Mouse (Mus musculus): Measurements from ENCODE around the gene Poldip2.

Gene Poldip2

DNA sequence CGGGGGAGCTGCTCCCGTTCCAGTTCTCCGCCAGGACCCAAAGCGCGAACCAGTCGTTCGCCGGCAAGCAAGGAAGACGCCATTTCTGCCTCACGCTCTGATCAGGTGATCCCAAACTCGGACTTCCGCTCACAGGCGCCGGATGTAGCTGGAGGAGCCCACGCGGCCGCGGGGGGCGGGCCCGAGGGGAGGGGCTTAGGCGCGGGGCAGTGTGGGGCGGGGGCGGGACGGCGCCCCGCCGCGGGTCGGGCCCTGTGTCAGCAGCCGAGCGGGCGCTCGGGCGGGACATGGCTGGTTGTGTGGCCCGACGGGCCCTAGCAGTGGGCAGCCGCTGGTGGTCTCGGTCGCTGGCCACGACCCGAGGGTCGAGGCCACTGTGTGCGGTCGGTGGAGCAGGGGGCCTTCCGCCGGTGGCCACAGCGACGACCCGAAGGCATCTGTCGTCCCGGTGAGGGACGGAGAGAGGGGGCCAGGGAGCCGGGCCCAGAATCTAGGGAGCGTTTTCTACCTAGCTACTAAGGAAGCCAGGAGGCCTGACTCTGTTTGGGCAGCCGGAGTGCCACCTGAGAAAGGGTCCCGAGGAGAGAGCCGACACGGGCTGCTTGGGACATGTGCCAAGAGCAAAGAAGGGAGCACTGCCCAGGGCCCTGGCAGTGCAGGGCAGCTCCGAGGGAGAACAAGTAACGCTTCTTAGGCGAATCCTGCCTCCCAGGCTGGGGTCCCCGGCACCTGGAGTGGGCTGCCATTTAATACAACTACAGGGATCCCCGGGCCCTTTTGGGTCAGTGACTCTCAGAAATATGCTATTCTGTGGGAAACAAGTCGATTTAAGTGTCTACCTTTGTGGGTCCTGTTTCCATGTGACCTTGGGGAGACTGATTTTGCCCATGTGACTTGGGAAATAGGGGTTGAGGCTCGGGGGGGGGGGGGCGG is at the start of gene Poldip2, which contains the start of gene Tmem199:
Gene Poldip2 (plus strand): TSS at position 169 of the 933 bp plus-strand sequence.
Gene Tmem199 (minus strand): TSS at position 148 of the 933 bp plus-strand sequence.
- in situ Hi-C loops (cut with MseI, MboI): no loop called here

DNA sequence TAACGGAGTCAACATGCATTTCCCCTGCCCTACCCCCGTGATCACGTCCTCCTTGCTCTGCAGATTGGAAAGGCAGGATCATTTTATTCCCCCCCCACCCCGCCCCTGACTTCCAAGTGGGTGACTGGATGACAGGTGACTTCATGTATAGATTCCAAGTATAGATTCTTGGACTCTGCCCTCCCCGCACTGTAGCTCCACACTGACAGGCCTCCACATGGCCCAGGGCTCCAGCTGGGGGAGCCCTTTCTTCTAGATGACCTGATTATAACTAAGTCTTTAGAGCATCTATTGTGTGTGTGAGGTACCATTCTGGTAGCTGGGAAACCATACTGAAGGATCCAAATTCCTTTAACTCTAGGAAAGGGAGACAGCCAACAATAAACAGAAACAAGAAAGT is 49.3 kb upstream of the Poldip2 start:
- in situ Hi-C loops (cut with MseI, MboI): loop anchor here in 1 of 2 experiments (5.0 kb wide), 1 partner anchor 35 kb away; the partner anchor contains the start of genes Sarm1 and Vtn

DNA sequence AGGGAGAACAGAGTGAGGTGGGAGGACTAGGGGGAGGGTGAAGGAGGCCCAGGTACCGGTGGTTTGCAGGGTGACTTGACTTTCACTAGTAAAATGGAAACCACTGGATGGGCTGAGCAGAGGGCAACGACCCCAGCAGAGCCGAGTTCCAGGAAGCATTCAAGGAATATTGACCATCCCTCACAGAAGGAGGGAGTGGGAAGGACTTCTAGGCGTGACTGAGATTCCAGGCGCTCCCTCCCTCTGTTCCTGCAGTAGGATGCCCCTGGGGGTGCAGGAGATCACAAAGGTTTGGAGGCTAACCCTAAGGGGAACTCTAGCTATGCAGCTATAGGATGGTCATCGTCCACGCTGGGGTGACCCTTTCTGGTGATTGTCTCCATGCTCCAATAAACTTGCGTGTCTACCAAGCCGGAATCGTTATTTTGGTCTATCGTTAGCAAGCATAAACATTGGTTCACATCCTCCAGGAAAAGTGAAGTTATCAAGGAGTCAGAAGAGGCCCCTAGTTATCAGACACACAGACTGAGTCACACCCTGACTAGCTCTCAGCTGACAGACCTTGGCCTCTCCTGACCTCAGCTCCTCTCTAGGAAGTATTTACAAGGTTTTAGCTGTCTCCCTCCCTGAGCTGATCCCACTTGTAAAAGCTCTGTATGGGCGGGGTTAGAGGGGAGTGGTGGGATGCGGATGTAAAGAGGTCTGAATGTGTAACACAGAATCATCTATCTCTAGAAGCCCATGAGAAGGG is 48.5 kb upstream of the Poldip2 start:
- in situ Hi-C loops (cut with MseI, MboI): loop anchor here in 1 of 2 experiments (5.0 kb wide), 1 partner anchor 34 kb away; the partner anchor contains the start of genes Sarm1 and Vtn

DNA sequence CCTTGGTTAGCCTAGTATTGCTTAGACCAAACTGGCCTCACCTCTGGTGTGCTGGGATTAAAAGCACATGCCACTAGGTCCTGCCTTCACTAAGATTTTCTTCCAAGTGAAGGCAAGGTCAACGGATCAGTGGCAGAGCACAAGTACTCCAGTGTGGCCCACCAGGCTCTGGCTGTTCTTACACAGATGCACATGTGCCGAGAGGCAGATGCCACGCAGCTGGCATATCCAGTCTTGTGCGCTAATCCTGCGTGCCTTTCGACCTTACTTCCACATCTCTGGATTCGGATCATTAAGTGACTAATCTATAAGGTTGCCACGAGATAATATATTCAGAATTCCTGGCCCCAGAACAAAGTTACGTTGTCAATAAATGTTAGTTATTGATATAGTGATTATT is 46.9 kb upstream of the Poldip2 start:
- in situ Hi-C loops (cut with MseI, MboI): no loop called here

DNA sequence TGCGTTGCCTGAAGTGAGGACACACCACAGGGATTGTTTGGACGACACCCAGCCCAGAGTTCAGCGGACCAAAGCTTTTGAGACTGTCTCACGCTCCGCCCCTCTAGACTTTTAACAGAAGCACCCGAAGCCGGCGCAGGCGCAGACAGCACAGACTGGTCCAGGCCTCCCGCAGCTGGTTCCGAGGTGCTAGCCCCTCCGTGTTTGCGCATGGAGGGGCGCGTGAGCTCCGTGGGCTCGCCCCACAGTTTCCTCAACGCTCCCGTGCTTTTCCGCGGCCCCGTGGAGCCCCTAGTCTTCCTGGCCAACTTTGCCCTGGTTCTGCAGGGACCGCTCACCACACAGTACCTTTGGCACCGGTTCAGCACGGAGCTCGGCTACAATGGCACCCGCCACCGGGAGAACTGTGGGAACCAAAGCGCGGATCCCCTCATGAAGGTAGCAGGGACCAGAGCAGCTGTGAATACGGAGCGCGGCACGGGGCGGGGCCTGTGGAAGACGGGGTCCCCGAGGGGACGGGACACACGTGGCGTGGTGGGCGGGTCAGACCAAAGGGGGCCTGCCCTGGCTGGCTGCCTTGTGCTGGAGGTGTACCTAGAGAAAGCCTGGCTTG is 46.3 kb upstream of the Poldip2 start, which contains the start of gene Slc46a1:
Gene Slc46a1 (plus strand): TSS at position 130 of the 613 bp plus-strand sequence.
- in situ Hi-C loops (cut with MseI, MboI): no loop called here

DNA sequence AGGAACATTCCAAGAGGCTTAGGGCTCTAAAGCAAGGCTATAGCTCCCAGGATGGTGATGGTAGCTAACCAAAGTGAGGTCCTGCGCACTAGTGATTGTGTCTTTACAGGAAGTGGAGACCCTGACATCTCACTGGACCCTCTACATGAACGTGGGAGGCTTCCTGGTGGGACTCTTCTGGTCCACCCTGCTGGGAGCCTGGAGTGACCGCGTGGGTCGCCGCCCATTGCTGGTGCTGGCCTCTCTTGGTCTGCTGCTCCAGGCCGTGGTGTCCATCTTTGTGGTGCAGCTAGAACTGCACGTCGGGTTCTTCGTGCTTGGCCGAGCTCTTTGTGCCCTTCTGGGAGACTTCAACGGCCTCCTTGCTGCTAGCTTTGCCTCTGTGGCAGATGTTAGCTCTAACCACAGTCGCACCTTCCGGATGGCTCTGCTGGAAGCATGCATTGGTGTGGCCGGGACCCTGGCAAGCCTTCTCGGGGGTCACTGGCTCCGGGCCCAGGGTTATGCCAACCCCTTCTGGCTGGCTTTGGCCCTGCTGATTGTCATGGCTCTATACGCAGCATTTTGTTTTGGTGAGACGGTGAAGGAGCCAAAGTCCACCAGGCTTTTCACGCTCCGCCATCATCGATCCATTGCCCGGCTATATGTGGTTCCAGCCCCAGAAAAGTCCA is 45.6 kb upstream of the Poldip2 start:
- in situ Hi-C loops (cut with MseI, MboI): no loop called here

DNA sequence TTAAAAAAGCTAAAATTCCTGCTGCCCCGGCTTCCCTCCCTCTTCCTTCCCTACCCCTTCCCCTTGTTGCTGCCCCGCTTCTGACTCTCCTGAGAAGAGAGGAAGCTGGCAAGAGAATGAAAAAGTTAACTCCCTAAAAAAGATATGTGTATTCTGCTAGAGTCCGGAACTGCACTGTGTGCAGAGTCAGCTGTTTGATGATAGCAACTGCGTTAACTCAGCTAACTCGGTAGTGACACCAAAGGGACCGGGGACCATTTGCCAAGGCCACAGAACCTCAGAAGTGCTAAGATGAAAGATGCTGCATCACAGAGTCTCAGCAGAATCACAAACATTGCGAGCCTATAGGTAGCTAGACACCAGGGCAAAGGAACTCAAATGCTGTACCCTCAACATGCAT is 44.5 kb upstream of the Poldip2 start:
- in situ Hi-C loops (cut with MseI, MboI): no loop called here

DNA sequence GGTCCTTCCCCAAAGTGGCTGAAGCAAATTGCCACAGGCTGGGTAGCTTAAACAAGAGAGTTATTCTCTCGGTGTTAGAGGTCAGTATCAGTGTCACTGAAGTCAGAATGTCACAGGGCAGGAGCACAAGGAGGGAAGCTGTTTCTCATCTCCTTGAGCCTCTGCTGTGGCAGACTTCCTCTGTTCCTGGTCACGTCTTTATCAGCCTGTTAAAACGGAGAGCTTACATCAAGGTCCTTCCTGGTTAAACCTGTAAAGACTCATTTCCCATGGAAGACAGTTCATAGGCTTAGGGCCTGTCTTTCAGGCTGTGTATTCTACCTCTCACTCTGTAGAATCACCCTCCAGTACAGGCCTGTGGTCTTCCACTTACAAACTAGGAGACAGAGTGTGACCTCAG is 44.1 kb upstream of the Poldip2 start:
- in situ Hi-C loops (cut with MseI, MboI): no loop called here

DNA sequence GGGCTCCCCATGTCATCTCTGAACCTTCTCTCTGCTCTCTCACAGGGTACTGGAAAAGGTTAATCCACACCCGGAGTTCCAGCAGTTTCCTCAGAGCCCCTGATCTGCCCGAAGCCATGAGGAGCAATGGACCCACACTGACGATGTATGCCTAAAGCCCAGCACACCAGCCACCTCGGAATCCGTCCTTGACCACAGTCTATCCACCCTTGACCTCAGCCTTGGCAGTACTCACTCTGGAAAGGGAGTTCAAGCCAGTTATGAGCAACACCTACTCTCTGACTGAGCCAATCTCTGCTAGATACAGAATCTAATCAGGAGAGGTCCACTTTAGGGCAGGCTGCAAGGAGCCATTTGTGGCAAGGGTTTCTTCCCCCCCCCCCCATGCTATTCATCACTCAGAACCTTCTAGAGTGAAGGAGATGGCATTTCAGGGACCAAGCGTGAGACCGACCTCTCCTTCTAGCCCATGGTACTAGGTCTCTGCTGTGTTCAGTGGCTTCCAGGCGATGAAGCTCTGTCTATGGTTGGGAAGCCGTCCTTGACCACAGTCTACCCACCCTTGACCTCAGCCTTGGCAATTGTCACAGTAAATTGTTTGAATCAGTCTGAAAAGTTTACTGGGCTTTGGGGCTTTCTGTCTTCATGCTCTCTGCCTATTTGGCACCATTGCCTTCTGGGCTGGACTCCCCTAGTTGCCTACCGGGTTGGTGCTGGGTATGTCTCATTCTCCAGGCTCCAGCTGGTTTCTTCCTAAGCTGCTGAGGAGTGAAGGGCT is 40.5 kb upstream of the Poldip2 start:
- in situ Hi-C loops (cut with MseI, MboI): no loop called here

DNA sequence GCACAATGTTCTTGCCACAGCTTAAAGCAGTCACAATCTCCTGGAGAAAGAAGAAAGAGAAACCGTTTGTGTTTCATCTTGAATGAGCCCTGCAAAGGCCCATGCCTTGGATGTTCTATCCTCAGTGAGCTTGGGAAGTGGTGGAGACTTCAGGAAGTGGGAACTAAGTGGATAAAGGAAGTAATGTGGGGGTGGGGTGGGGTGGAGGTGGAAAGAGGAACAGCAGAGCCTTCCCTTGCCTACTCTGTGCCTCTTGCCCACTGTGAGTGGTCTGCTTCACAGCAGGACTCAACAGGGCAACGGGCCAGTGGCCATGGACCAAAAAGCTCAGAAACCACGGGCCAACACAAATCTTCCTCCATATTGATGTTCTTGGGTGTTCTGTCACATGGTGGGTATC is 36.7 kb upstream of the Poldip2 start:
- in situ Hi-C loops (cut with MseI, MboI): no loop called here

DNA sequence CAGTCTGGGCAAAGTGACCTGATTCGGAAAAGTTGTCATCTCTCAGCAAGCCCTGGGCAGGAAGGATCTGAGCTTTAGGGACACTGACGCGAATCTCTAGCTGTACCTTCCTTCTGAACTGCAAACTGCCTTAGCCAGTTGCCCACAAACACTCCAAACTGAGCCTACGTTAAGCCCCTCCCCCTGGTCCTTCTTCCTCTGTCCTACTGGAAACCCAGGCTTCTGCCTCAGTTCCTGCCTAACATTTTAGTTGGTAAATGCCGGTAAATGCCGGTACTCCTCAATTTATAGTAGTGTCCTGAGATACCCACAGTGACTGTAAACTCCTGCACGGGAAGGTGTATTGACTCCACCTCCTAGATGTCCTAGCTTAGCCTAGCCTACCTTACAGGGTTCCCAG is 28.4 kb upstream of the Poldip2 start:
- in situ Hi-C loops (cut with MseI, MboI): no loop called here

DNA sequence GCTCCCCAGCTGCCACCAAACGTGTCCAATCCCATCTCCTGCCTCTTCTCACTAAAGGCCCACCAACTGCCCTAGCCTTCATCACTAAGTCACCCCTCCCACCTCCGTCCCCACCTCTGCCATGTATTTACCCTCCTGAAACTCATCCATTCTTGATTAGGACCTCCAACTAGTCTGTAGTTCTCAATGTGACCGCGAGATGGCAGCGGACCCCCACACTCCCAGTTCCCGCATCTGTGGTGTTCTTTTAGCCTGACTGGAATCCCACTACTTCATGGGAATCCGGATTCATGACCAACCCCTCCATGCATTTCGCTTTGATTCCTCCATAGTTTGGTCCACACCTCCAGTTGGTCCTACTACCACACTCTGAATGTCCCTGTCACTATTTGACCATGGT is 23.8 kb upstream of the Poldip2 start:
- in situ Hi-C loops (cut with MseI, MboI): no loop called here

DNA sequence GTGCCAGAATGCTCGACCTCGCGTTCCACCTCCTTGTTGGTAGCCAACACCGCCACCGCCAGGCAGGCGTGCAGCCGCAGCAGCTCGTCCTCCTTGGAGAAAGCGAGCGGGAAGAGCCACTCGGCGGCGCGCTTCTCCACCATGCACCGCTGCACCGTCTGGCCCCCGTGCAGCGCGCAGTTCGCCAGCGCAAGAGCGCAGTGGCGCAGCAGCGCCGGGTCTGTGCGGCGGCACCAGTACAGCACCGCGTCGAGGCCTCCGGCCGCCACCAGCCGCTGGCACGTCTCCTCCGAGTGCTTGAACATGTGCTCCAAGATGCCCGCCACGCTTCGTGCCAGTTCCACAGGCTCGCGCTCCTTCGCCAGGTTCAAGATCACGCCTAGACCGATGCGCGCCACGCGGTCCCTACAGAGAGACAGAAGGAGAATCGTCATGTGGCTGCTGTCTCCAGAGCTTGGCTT is 21.2 kb upstream of the Poldip2 start:
- in situ Hi-C loops (cut with MseI, MboI): loop anchor here in 1 of 2 experiments (5.0 kb wide), 1 partner anchor 34 kb away; no protein-coding TSS in a partner anchor

DNA sequence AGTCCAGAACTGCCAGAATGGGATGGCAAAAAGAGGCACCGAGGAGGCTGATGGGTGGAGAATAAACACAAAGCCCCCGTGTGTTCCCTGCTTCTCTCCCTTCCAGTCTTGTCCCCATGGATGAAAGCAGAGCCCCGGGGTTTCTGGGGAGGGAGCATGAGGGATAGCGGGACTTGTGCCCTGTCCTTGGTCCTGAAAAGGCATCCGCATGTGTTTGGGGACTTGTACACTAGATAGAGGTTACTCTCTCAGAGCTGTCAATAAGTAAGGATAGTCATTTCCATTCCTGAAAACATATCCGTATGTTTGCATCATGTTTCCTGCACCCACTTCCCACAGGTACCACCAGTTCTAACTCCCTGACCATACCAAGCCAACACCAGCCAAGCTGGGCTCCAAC is 16.1 kb upstream of the Poldip2 start:
- in situ Hi-C loops (cut with MseI, MboI): loop anchor here in 1 of 2 experiments (5.0 kb wide), 1 partner anchor 34 kb away; no protein-coding TSS in a partner anchor

DNA sequence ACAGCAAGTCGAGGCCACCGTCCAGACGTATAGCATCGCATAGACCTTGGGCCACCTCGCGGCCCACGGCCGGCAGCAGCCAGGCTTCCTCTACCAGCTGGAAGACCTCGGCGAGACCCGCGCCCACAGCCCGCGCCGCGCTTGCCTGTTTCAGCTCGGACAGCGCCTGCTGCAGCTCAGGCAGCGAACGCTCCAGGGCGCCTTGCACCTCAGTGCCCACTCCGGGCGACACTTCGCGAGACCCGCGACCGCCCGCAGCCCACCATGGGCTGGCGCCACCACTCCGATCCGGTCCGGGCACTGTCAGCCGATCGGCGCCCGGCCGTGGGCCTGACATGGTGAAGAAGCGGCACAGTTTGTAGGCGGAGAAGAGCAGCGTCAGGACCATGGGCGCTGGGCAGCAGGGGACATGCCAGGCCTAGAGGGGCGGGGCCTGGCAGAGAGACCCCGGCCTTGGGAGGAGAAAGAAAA is 14.9 kb upstream of the Poldip2 start:
- in situ Hi-C loops (cut with MseI, MboI): loop anchor here in 1 of 2 experiments (5.0 kb wide), 1 partner anchor 35 kb away; no protein-coding TSS in a partner anchor

DNA sequence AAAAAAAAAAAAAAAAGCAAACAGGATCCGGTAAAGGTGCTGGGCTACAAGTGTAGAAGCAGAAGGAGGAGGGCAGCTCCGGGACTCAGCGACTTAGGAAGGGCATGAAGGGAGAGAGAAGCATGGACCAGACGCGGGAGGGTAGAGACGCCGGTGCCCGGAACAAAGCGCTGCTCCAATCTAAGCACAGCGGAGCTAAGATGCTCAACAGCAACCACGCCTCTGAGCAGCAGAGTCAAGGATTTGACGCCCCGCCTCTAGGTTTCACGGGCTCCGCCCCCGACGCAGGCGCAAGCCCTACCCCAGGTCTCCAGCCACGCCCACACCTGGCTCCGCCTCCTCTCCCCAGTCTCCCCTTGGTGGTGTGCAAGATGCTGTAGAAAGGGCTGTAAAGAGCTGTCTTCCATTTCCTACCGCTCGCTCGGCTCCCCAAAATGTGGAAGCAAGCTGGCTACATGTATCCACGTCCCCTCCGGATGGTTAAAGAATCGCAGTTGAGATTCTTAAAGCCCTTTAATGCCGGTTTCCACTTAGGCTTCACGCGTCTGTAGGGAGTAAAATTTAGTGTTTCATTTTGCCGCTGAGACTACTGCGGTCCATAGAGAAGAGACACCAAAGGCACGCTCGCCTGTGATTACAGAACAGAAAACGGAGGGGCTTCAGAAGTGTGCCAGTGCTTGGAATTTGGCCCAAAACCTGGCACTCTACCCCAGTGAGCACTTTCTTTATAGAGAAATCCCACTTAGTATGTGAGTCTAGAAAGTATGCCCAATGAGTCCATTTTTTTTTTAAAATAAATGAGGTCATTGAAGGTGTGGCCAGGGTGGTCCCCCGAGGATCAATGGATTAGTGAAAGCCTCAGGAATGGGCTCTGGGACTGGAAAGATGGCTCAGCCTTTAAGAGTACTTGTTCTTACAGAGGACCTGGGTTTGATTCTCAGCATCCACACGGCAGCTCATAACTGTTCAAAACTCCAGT is 14.2 kb upstream of the Poldip2 start, which contains the start of gene Sarm1:
Gene Sarm1 (minus strand): TSS at position 211 of the 979 bp plus-strand sequence.
- in situ Hi-C loops (cut with MseI, MboI): loop anchor here in 1 of 2 experiments (5.0 kb wide), 1 partner anchor 36 kb away; no protein-coding TSS in a partner anchor

DNA sequence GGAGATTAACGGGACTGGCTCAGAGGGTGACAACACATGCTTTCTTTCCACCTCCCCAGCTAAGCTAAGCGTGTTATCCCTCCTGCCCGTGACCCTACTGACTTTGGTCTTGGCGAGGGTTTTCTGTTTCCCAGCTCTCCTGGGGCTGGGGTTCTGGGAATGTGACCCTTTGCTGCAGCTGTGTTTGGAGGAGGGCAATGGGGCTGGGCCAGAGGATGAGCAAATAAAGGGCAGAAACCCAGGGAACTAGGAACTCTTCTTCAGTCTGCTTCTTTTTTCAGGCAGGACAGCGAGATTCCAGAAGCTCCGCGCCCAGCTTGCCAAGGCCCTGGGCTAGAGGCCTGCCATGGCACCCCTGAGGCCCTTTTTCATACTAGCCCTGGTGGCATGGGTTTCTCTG is 13.0 kb upstream of the Poldip2 start, which contains the start of gene Vtn:
Gene Vtn (plus strand): TSS at position 88 of the 400 bp plus-strand sequence.
- in situ Hi-C loops (cut with MseI, MboI): loop anchor here in 1 of 2 experiments (5.0 kb wide), 1 partner anchor 37 kb away; no protein-coding TSS in a partner anchor

DNA sequence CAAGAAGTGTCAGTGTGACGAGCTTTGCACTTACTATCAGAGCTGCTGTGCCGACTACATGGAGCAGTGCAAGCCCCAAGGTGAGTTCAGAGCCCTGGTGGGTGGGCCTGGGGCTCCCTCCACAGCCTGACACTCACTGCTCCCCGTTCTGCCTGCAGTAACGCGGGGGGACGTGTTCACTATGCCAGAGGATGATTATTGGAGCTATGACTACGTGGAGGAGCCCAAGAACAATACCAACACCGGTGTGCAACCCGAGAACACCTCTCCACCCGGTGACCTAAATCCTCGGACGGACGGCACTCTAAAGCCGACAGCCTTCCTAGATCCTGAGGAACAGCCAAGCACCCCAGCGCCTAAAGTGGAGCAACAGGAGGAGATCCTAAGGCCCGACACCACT is 12.4 kb upstream of the Poldip2 start:
- in situ Hi-C loops (cut with MseI, MboI): loop anchor here in 1 of 2 experiments (5.0 kb wide), 1 partner anchor 37 kb away; no protein-coding TSS in a partner anchor
